Mouse (Mus musculus) limb, embryonic 14.5 days (tissue): ENCODE results near the gene Elf3. TPM values are rescaled to one million over a fixed set of nuclear protein-coding genes. Genes with fewer than 3 reads are reported as not detected.

ENCODE experiments used
- ATAC-seq: fragments of 200-750 bp; cut with Nextera tagmentation; 2 replicates; pipeline ENCODE4 v1.8.0; 2017; ENCODE audit warnings: low read depth, moderate number of reproducible peaks, moderate TSS enrichment; ENCODE audit not compliant: low FRiP score
- DNase-seq: peaks from one replicate; pipeline ENCODE4 v3.0.0-alpha.2; 2015; ENCODE audit warnings: low spot score
- H3K27ac ChIP-seq: fragments of 300-500 bp; sonication (generic); replicated peaks from 2 replicates; pipeline ENCODE4 v1.5.1; 2014; ENCODE audit warnings: low read depth, mild to moderate bottlenecking, low read length, moderate library complexity, mixed read lengths
- H3K27me3 ChIP-seq: fragments of 300-500 bp; sonication (generic); 2 replicates; pipeline ENCODE4 v1.6.1; 2014; ENCODE audit warnings: low read length, mixed read lengths; ENCODE audit not compliant: control insufficient read depth, insufficient read depth
- H3K36me3 ChIP-seq: fragments of 300-500 bp; sonication (generic); 2 replicates; pipeline ENCODE4 v1.6.1; 2014; ENCODE audit warnings: mild to moderate bottlenecking, low read length, moderate library complexity, mixed read lengths; ENCODE audit not compliant: control insufficient read depth, insufficient read depth
- H3K4me1 ChIP-seq: fragments of 300-500 bp; sonication (generic); 2 replicates; pipeline ENCODE4 v1.6.1; 2014; ENCODE audit warnings: antibody characterized with exemption, low read length, mixed read lengths; ENCODE audit not compliant: control insufficient read depth, insufficient read depth
- H3K4me2 ChIP-seq: fragments of 300-500 bp; sonication (generic); replicated peaks from 2 replicates; pipeline ENCODE4 v1.6.1; 2014; ENCODE audit warnings: low read depth, mild to moderate bottlenecking, low read length, moderate library complexity; ENCODE audit not compliant: severe bottlenecking
- H3K4me3 ChIP-seq: fragments of 300-500 bp; sonication (generic); replicated peaks from 2 replicates; pipeline ENCODE4 v1.5.1; 2014; ENCODE audit warnings: low read length
- H3K9ac ChIP-seq: fragments of 300-500 bp; sonication (generic); 2 replicates; pipeline ENCODE4 v1.6.1; 2014; ENCODE audit warnings: mild to moderate bottlenecking, low read depth, low read length, moderate library complexity; ENCODE audit not compliant: severe bottlenecking
- H3K9me3 ChIP-seq: fragments of 300-500 bp; sonication (generic); 2 replicates; pipeline ENCODE4 v1.6.1; 2016; ENCODE audit warnings: low read length; ENCODE audit not compliant: control insufficient read depth
- POLR2A ChIP-seq: fragments of 200-500 bp; IDR thresholded peaks from 2 replicates; pipeline ENCODE4 v1.8.0; 2012; ENCODE audit warnings: inconsistent platforms, mild to moderate bottlenecking, moderate library complexity, borderline replicate concordance; ENCODE audit not compliant: insufficient read depth, insufficient read length; ENCODE audit errors: extremely low read depth
- WGBS: fragments of 180-500 bp; shearing (Covaris S2); extraction: QIAGEN DNeasy Blood & Tissue Kit; methylation state at CpG from one replicate; pipeline ENCODE4 v1.1.7; 2014; 5-methylcytosine and 5-hydroxymethylcytosine counted together
- polyA plus RNA-seq, 2 experiments: library from polyadenylated mRNA; depleted of rRNA in 1 of 2; stranded (reverse) in 1 of 2; unstranded in 1 of 2; fragments of >200 nt; fragmentation: Nextera tagmentation in 1 of 2; extraction: Ambion mirVana in 1 of 2; gene quantifications; 2 replicates each; pipeline versions ENCODE4 v1.2.1 to v1.2.3; 2012 to 2014

The Elf3 gene
- polyA plus RNA-seq, 2 experiments, result 2.8 to 6.4 TPM

DNA sequence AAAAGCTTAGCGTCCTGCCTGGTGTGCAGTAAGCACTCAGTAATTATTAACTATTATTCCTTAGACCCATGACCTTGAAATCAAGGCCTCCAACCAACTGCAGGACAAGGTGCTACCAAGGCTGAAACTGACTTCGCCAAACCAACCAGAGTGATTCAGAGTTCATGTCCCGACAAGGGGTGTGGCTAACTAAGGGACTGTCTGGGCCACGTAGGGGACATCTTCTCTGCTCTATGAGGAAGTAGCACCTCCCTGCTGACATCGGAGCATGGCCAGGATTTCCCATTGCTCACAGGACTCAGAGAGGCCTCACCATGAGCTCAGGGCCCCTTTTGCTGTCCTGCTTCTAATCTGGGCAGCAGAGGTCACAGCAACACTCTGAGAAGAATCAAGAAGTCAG is 7.5 kb upstream of the Elf3 start:
- Histone ChIP-seq H3K4me1 (no peaks in the 10 kb centered on the region), H3K27me3 (no peaks in the 10 kb centered on the region), H3K9ac (no peak overlapping the region), H3K9me3 (no peaks in the 10 kb centered on the region), H3K4me3 (no peak overlapping the region), H3K36me3 (peaks cover 75% of the 10 kb centered on the region), H3K27ac (no peak overlapping the region), H3K4me2 (no peak overlapping the region)
- WGBS, result 85% methylated on average over 5 of the region's 5 CpGs
- TF ChIP-seq POLR2A, result no peak
- ATAC-seq (no peak), DNase-seq (no peak)

DNA sequence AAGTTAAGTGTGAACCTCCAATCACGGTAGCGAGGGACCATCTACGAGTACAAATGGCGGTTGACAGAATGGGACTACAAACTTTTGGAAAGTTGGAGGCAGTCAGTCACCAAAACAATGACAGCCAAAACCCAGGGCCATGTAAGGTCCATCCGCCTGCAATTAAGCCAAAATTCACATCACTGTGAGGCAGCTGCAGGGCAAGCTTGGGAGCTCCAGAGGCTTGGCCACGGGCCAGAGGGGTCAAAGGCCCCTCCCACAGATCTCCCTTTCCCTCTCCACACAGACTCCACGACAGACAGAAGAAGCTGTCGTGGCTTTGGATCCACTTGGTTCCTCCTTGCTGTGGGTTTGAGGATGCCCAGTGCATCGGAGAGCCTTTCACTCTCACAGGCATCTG is 4.9 kb upstream of the Elf3 start:
- no peak for TF ChIP-seq POLR2A
- H3K9me3 ChIP-seq, result no peaks in the 10 kb centered on the region
- H3K36me3 ChIP-seq, result peaks cover 60% of the 10 kb centered on the region
- ATAC-seq (no peak), DNase-seq (no peak)
- H3K4me2 ChIP-seq, result no peak overlapping the region
- no peak overlapping the region for H3K27ac ChIP-seq
- no peak overlapping the region for H3K9ac ChIP-seq
- no peak overlapping the region for H3K4me3 ChIP-seq
- no peaks in the 10 kb centered on the region for H3K27me3 ChIP-seq
- H3K4me1 ChIP-seq, result peaks cover 5% of the 10 kb centered on the region
- 85% methylated on average over 8 of the region's 9 CpGs for WGBS

DNA sequence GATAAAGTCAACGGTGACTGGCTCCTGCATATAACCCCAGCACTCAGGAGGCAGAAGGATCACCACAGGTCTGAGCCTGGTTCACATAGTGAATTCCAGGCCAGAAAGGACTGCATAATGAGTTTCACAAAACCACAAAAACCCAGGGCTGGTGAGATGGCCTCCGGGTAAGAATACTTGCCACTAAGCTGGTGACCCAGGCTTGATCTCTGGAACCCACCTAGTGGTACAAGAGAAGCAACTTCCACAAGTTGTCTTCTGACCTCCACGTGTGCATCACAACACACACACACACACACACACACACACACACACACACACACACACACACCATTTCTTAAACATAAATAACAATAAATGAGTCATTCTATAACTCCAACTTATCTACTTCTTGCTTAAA is 4.0 kb upstream of the Elf3 start:
- no peak for DNase-seq
- 81% methylated on average over 3 of the region's 3 CpGs for WGBS
- H3K36me3 ChIP-seq, result peaks cover 51% of the 10 kb centered on the region
- no peaks in the 10 kb centered on the region for H3K27me3 ChIP-seq
- no peak for ATAC-seq
- H3K4me2 ChIP-seq, result no peak overlapping the region
- no peak overlapping the region for H3K4me3 ChIP-seq
- peaks cover 7% of the 10 kb centered on the region for H3K4me1 ChIP-seq
- H3K9me3 ChIP-seq, result no peaks in the 10 kb centered on the region
- H3K9ac ChIP-seq, result no peak overlapping the region
- no peak for TF ChIP-seq POLR2A
- no peak overlapping the region for H3K27ac ChIP-seq

DNA sequence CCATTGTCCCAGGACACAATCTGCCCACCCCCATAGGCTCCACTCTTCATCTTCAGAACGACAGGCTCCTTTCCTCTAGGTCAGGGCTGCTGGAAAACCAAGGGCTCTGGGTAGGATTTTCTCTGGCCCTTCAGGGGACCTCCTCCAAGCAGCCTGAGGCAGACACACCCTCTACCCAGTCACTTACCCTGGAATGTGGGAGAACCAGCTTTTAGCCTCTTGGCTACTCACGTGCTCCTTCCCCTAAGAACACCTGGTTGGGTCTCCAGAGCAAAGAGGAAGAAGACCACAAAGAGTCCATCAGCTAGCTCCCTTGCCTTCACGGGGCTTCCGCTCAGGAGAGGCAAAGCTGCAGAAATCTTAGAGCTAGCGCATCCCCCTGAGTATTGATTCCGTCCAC is 2.6 kb upstream of the Elf3 start:
- WGBS, result 64% methylated on average over 6 of the region's 6 CpGs

DNA sequence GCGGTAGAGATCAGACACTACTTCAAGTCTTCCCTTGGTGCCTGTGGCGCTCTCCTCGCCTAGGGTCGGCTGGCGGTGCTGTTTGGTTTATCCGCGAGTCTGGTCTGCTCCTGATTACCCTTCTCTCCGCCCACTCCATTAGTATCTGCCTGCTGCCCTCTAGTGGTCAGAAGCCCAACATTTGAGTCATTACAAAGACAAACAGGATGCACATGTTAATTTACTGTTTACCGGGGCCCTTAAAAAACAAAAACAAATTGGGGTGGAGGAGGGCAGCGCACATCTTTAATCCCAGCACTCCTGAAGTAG is 714 bp upstream of the Elf3 start:
- H3K9ac ChIP-seq, result peak overlapping the region; percentile 38; the same call in 1 of the 2 replicates
- peak overlapping the region; percentile 15 for H3K4me3 ChIP-seq
- H3K4me2 ChIP-seq, result peak overlapping the region; percentile 61
- H3K27me3 ChIP-seq, result no peaks in the 10 kb centered on the region
- H3K36me3 ChIP-seq, result peaks cover 19% of the 10 kb centered on the region
- H3K4me1 ChIP-seq, result peaks cover 7% of the 10 kb centered on the region
- DNase-seq, result peak; percentile 86
- under 1% methylated on average over 10 of the region's 10 CpGs for WGBS
- no peak for TF ChIP-seq POLR2A
- peak; percentile 80 for ATAC-seq
- 0 out of 2 replicates have a peak overlapping the region, but pooled peaks have one; percentile 56 for H3K27ac ChIP-seq
- H3K9me3 ChIP-seq, result no peaks in the 10 kb centered on the region

More for the DNA sequence above, 2.6 kb upstream of the Elf3 start:
- Histone ChIP-seq H3K27ac (0 out of 2 replicates have a peak overlapping the region, but pooled peaks have one; percentile 9), H3K27me3 (no peaks in the 10 kb centered on the region), H3K4me1 (peaks cover 7% of the 10 kb centered on the region), H3K9me3 (no peaks in the 10 kb centered on the region), H3K4me3 (no peak overlapping the region), H3K36me3 (peaks cover 37% of the 10 kb centered on the region), H3K9ac (no peak overlapping the region), H3K4me2 (no peak overlapping the region)
- DNase-seq (no peak), ATAC-seq (no peak)
- no peak for TF ChIP-seq POLR2A

DNA sequence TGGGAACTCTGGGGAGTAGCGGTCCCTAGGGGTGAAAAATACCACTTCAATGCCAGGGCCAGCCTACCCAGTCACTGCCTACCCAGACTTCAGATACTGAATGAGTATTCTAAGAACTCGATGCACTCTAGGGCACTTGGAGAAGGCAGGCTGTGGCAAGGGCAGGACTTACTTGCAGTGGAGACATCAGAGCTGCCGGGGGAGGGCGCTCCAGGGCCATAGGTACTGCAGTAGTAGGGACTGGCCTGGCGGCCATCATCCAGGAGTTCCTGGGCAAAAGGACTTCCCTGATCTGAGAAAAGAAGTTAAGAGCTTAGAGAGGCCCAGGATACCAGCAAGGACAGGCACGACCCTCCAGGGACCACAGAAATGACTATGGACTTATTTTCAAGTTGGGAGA is 2.1 kb downstream of the Elf3 start:
- DNase-seq (no peak), ATAC-seq (no peak)
- Histone ChIP-seq H3K27ac (no peak overlapping the region), H3K27me3 (no peaks in the 10 kb centered on the region), H3K36me3 (no peaks in the 10 kb centered on the region), H3K4me1 (peaks cover 7% of the 10 kb centered on the region), H3K9ac (no peak overlapping the region), H3K4me3 (no peak overlapping the region), H3K4me2 (no peak overlapping the region), H3K9me3 (no peaks in the 10 kb centered on the region)
- TF ChIP-seq POLR2A, result no peak
- WGBS, result 76% methylated on average over 6 of the region's 6 CpGs
